Mouse (Mus musculus) E14TG2a.4 (cell line): ENCODE data around the gene Znhit3.

Experiments
- CTCF ChIP-seq: conservative IDR thresholded peaks from 2 replicates; pipeline ENCODE4 v1.5.1; 2014; ENCODE audit warnings: low read length
- POU5F1 ChIP-seq: IDR thresholded peaks from 2 replicates; pipeline ENCODE4 v1.6.1; 2014; ENCODE audit warnings: low read length, borderline replicate concordance

GRCm38 (mm10) chr11:84904597-84905144, 11.5 kb downstream of the Znhit3 start:
- TF ChIP-seq CTCF = no peak
- TF ChIP-seq POU5F1 = no peak
